Mouse (Mus musculus) hematopoietic multipotent progenitor cell, adult 10-12 weeks (in vitro differentiated cells): ENCODE data around the gene Ubl3. TPM values are rescaled to one million over a fixed set of nuclear protein-coding genes. Genes with fewer than 3 reads are reported as not detected.

Source experiments
- polyA plus RNA-seq: library from polyadenylated mRNA; stranded (reverse); fragments of >175 nt; gene quantifications from 2 replicates; pipeline ENCODE4 v1.2.3, GENCODE M21; 2012; ENCODE audit warnings: low replicate concordance

The Ubl3 gene
- polyA plus RNA-seq: 65.2 and 99.3 TPM in 2 replicates

DNA sequence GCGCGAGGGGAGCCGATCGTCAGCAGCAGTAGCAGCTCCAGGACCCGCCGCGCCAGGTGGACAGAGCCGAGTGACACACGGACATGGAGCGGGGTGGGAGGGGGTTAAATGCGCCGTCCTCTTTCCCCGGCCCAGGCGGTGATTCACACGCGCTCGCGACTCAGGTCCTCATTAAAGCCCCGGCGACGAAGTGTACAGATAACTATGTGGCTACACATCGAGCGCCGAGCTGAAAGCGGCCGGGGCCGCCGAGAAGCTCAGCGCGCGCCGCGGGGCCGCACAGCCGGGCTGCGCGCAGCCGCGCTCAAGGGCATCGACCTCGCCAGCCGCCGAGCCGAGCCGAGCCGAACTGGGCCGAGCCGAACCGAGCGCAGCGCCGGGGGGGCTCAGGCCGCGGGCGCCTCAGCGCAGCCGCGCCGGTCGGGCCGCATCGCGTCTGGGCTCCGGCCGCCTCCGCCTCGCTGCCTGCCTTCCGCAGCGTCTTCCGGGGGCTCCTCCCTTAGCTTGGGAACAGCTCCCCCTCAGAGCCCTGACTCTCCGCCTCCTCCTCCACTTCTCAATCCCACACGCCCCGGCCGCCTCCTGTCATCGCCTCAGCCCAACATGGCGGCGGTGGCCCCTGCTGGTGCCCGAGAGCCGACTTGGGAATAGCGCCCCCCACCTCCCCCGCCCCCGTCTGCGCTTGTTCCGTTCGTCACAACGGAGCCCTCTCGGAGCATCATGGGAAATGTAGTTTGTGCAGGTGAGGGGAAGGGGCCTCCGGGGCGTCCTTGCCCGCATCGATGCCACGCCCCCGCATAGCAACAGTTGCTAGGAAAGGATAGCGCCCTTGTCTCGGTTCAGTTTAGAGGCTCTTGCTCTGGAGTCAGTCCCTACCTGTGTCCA lies at the start of gene Ubl3:
TSS of gene Ubl3 (minus strand) at position 603 of the 885 bp plus-strand sequence.

Other genes starting within 250 kb of the Ubl3 start
- 11.5 and 13.8 TPM in 2 replicates for gene Slc7a1, start 152.9 kb downstream of the Ubl3 start, polyA plus RNA-seq